Mouse (Mus musculus): Measurements from ENCODE around the gene Gm6525. TPM values are rescaled to one million over a fixed set of nuclear protein-coding genes. Genes with fewer than 3 reads are reported as not detected.
A peak's percentile ranks its signal among the peaks of the same experiment; 100 is the strongest.

The Gm6525 gene
- polyA plus RNA-seq, 1 experiment from 2014 or later: 1.5 TPM

DNA sequence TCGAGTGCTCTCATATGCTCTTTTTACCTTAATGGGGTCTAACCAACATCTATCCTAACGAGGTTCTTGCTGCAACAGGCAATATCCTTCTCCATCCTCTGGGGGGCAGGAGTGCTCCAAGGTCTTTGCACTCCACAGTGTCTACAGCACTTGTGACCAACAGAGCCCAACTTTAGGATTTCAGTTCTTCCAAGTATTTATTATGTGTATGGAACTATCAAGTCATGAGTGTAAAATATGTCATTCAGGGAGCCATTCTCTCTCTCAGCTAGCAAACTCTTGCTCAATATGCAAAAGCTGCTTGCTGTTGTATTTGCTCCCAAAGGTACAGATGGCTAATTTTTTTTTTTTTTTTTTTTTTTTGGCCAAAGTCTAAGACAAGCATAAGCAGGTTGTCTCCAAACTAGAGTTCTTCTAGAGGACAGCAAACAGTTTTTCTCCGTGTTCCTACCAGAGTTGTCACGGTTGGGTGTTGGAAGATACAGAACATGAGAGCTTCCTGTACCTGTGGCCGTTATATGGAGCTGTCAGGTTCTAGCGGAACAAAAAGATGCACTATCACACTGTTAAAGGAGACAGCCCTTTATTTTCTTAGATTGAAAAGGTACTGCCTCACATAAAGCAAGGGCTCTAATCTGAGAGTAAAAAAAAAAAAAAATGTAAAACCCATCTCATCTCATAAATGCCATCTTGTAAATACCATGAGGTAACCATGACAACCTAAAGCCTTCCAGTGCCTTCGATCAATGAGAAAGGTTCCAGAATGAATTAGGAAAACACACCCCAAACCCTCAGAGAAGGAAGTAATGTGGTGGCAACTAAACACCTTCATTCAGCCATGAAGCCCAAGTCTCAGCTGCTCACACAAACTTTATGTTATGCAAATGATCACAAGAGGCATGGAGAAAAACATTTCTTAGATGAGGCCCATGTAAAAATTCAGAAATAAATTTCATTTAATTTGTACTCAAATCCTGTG, 1.7 kb downstream of the Gm6525 start:
- H3K9ac ChIP-seq: no peak overlapping the region
- H3K27ac ChIP-seq: no peak overlapping the region
- ATAC-seq (ENCODE audit: low FRiP score, low read depth): peak; percentile 73; the same call in 1 of the 2 replicates
- H3K4me1 ChIP-seq: no peaks in the 10 kb centered on the region
- H3K36me3 ChIP-seq: 0 out of 2 replicates have a peak, but pooled peaks cover 3% of the 10 kb centered on the region
- WGBS: 52% methylated on average over 7 of the region's 7 CpGs
- H3K4me3 ChIP-seq: no peak overlapping the region
- H3K27me3 ChIP-seq: no peaks in the 10 kb centered on the region
- no peak overlapping the region for H3K4me2 ChIP-seq (replicated peaks)
- no peaks in the 10 kb centered on the region for H3K9me3 ChIP-seq

- Histone ChIP-seq H3K4me1 (no peaks in the 10 kb centered on the region), H3K4me2 (replicated peaks) (no peak overlapping the region), H3K4me3 (no peak overlapping the region), H3K36me3 (no peaks in the 10 kb centered on the region), H3K9ac (no peak overlapping the region), H3K9me3 (no peaks in the 10 kb centered on the region), H3K27me3 (no peaks in the 10 kb centered on the region), H3K27ac (no peak overlapping the region)
- 85% methylated on average over 2 of the region's 2 CpGs for WGBS
- no peak for ATAC-seq (ENCODE audit: low FRiP score, low read depth)
Measured at GRCm38 (mm10) chr3:84177834-84178233, 3.9 kb downstream of the Gm6525 start.

DNA sequence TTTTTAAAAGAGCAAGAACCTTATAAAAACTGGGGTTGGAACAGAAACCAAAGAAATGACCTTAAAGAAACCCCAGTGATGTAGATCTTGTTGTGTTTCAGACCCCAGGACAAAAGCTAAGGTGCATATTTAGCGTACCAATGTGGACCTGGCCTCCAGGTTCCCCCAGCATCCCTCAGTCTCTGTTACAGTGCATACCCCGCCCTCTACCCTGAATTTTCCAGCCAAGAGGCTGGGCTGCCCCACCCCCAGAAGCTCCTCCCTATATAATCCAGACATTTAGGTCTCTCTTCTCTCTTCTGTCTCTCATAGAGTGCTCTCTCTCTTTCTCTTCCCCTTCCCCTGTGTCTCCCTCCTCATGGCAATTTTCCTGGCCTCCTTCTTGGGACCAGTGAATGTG, 6.4 kb downstream of the Gm6525 start:
- Histone ChIP-seq H3K9ac (no peak overlapping the region), H3K4me1 (no peaks in the 10 kb centered on the region), H3K4me2 (replicated peaks) (no peak overlapping the region), H3K9me3 (0 out of 2 replicates have a peak, but pooled peaks cover 4% of the 10 kb centered on the region), H3K36me3 (no peaks in the 10 kb centered on the region), H3K27me3 (no peaks in the 10 kb centered on the region), H3K4me3 (no peak overlapping the region), H3K27ac (no peak overlapping the region)
- no peak for ATAC-seq (ENCODE audit: low FRiP score, low read depth)
- WGBS: 78% methylated on average over 2 of the region's 2 CpGs

- H3K4me1 ChIP-seq: no peaks in the 10 kb centered on the region
- no peak overlapping the region for H3K9ac ChIP-seq
- H3K27me3 ChIP-seq: no peaks in the 10 kb centered on the region
- ATAC-seq (ENCODE audit: low FRiP score, low read depth): no peak
- 60% methylated on average over 8 of the region's 8 CpGs for WGBS
- 0 out of 2 replicates have a peak, but pooled peaks cover 4% of the 10 kb centered on the region for H3K9me3 ChIP-seq
- H3K27ac ChIP-seq: no peak overlapping the region
- no peaks in the 10 kb centered on the region for H3K36me3 ChIP-seq
- H3K4me2 ChIP-seq (replicated peaks): no peak overlapping the region
- H3K4me3 ChIP-seq: no peak overlapping the region
Measured at GRCm38 (mm10) chr3:84181102-84181501, 7.2 kb downstream of the Gm6525 start.

DNA sequence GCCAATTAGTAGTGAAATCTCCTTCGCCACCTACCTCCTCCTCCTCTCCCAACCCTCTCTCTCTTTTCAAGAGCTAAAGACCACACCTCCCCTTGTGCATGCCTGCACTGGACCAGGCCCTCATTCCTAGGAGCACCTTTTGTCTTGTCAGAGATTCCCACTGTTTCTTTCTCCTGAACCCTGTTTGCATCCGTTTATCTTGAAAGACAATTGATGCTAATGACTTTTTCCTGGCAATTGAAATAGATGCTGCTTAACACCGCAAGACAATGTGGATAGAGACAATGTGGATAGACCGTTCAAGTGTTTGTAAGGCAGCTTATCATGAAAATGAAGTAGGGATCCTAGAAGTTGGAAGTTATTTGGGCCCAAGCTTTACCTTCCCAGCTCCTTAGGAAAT, 7.8 kb downstream of the Gm6525 start:
- no peaks in the 10 kb centered on the region for H3K36me3 ChIP-seq
- no peak overlapping the region for H3K4me3 ChIP-seq
- 57% methylated on average over 4 of the region's 4 CpGs for WGBS
- no peak overlapping the region for H3K27ac ChIP-seq
- no peak for ATAC-seq (ENCODE audit: low FRiP score, low read depth)
- H3K27me3 ChIP-seq: no peaks in the 10 kb centered on the region
- H3K4me1 ChIP-seq: no peaks in the 10 kb centered on the region
- H3K4me2 ChIP-seq (replicated peaks): no peak overlapping the region
- no peak overlapping the region for H3K9ac ChIP-seq
- 0 out of 2 replicates have a peak, but pooled peaks cover 4% of the 10 kb centered on the region for H3K9me3 ChIP-seq

- 0 out of 2 replicates have a peak, but pooled peaks cover 8% of the 10 kb centered on the region for H3K36me3 ChIP-seq
- H3K9ac ChIP-seq: no peak overlapping the region
- 0 out of 2 replicates have a peak, but pooled peaks cover 4% of the 10 kb centered on the region for H3K9me3 ChIP-seq
- peaks cover 15% of the 10 kb centered on the region for H3K4me1 ChIP-seq
- peaks cover 29% of the 10 kb centered on the region for H3K27me3 ChIP-seq
- no peak overlapping the region for H3K27ac ChIP-seq
- H3K4me3 ChIP-seq: peak overlapping the region; percentile 43
- H3K4me2 ChIP-seq (replicated peaks): peak overlapping the region; percentile 66
- 35% methylated on average over 10 of the region's 10 CpGs for WGBS
- ATAC-seq (ENCODE audit: low FRiP score, low read depth): no peak; the same call in 1 of the 2 replicates
Measured at GRCm38 (mm10) chr3:84189629-84190173, 15.8 kb downstream of the Gm6525 start.

GRCm38 (mm10) chr3:84190513-84191061, 16.7 kb downstream of the Gm6525 start:
- H3K36me3 ChIP-seq: 0 out of 2 replicates have a peak, but pooled peaks cover 8% of the 10 kb centered on the region
- WGBS: 8% methylated on average over 41 of the region's 41 CpGs
- peak overlapping the region; percentile 43 for H3K4me3 ChIP-seq
- no peak overlapping the region for H3K27ac ChIP-seq
- peak overlapping the region; percentile 66 for H3K4me2 ChIP-seq (replicated peaks)
- peaks cover 29% of the 10 kb centered on the region for H3K27me3 ChIP-seq
- no peaks in the 10 kb centered on the region for H3K9me3 ChIP-seq
- ATAC-seq (ENCODE audit: low FRiP score, low read depth): peak; percentile 48; the same call in 1 of the 2 replicates
- H3K4me1 ChIP-seq: peaks cover 15% of the 10 kb centered on the region
- peak overlapping the region; percentile 50 for H3K9ac ChIP-seq

- H3K4me3 ChIP-seq: peak overlapping the region; percentile 43
- 0 out of 2 replicates have a peak, but pooled peaks cover 8% of the 10 kb centered on the region for H3K36me3 ChIP-seq
- H3K27me3 ChIP-seq: peaks cover 29% of the 10 kb centered on the region
- H3K4me1 ChIP-seq: peaks cover 15% of the 10 kb centered on the region
- no peaks in the 10 kb centered on the region for H3K9me3 ChIP-seq
- peak; percentile 13; the same call in 1 of the 2 replicates for ATAC-seq (ENCODE audit: low FRiP score, low read depth)
- 42% methylated on average over 21 of the region's 21 CpGs for WGBS
- peak overlapping the region; percentile 66 for H3K4me2 ChIP-seq (replicated peaks)
- H3K9ac ChIP-seq: peak overlapping the region; percentile 50; the same call in 1 of the 2 replicates
- no peak overlapping the region for H3K27ac ChIP-seq
Measured at GRCm38 (mm10) chr3:84191141-84191881, 17.4 kb downstream of the Gm6525 start.

DNA sequence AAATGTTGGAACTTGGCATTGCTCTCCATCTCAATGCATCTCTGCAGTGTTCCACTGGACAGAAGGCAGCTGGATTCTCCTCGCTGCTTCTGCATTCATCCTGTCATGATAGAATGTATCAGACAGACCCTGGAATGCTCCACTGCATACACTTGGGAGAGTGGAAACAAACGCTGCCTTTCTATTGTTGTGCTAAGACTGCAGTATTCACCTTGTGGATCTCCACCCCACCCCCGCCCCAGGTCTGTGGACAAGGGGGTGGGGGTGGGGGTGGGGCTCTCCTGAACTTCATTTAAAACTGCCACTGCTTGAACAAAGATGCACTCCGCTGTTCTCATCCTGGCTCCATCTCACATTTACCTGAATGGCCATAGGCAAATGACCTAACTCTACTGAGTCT, 20.0 kb downstream of the Gm6525 start:
- Histone ChIP-seq H3K9me3 (no peaks in the 10 kb centered on the region), H3K4me1 (peaks cover 15% of the 10 kb centered on the region)

GRCm38 (mm10) chr3:84198229-84198628, 24.3 kb downstream of the Gm6525 start:
- no peaks in the 10 kb centered on the region for H3K27me3 ChIP-seq
- ATAC-seq (ENCODE audit: low FRiP score, low read depth): no peak
- 87% methylated on average over 3 of the region's 3 CpGs for WGBS
- no peaks in the 10 kb centered on the region for H3K9me3 ChIP-seq
- no peaks in the 10 kb centered on the region for H3K36me3 ChIP-seq
- no peaks in the 10 kb centered on the region for H3K4me1 ChIP-seq
- no peak overlapping the region for H3K4me3 ChIP-seq
- no peak overlapping the region for H3K9ac ChIP-seq
- no peak overlapping the region for H3K4me2 ChIP-seq (replicated peaks)
- H3K27ac ChIP-seq: no peak overlapping the region

More for the DNA sequence above, 20.0 kb downstream of the Gm6525 start:
- H3K9ac ChIP-seq: no peak overlapping the region
- peaks cover 29% of the 10 kb centered on the region for H3K27me3 ChIP-seq
- no peak overlapping the region for H3K4me2 ChIP-seq (replicated peaks)
- no peak overlapping the region for H3K27ac ChIP-seq
- 0 out of 2 replicates have a peak, but pooled peaks cover 8% of the 10 kb centered on the region for H3K36me3 ChIP-seq
- H3K4me3 ChIP-seq: no peak overlapping the region
- ATAC-seq (ENCODE audit: low FRiP score, low read depth): no peak
- 63% methylated on average over 4 of the region's 4 CpGs for WGBS

DNA sequence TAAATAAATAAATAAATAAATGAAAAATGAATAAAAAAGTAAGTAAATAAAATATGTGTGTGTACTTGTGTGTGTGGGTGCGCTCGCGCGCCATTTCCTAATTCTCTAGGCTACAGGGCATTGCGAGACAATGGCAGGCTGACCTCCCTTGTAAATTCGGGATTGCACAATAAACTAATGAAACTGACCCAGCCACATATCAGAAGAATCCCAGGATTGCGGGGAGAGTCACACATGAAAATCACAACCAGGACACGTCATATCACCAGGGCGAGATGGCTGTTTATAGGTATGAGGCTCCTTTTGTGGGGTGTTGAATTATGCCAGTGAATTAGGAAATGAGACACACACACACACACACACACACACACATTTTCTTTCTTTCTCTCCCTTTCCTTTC, 25.6 kb downstream of the Gm6525 start:
- no peak overlapping the region for H3K4me3 ChIP-seq
- H3K27ac ChIP-seq: no peak overlapping the region
- H3K9ac ChIP-seq: no peak overlapping the region
- H3K9me3 ChIP-seq: no peaks in the 10 kb centered on the region
- no peaks in the 10 kb centered on the region for H3K4me1 ChIP-seq
- H3K4me2 ChIP-seq (replicated peaks): no peak overlapping the region
- 91% methylated on average over 9 of the region's 9 CpGs for WGBS
- no peak for ATAC-seq (ENCODE audit: low FRiP score, low read depth)
- H3K36me3 ChIP-seq: no peaks in the 10 kb centered on the region
- no peaks in the 10 kb centered on the region for H3K27me3 ChIP-seq

Measured in limb, embryonic 13.5 days (tissue).